Mouse (Mus musculus): ENCODE results near the gene 1700012A03Rik. TPM values are rescaled to one million over a fixed set of nuclear protein-coding genes. Genes with fewer than 3 reads are reported as not detected.

The 1700012A03Rik gene
- not detected for polyA plus RNA-seq (2017; shearing (Covaris generic))

GRCm38 (mm10) chr6:32049951-32050345, at the start of gene 1700012A03Rik:
1700012A03Rik (plus strand) TSS chr6:32050246.

Measured in activated CD4-positive, CD25-positive, alpha-beta regulatory T cell, adult 9 weeks (primary cell).